Mouse (Mus musculus) neural tube, embryonic 14.5 days (tissue): ENCODE data around the gene Acp7. TPM values are rescaled to one million over a fixed set of nuclear protein-coding genes. Genes with fewer than 3 reads are reported as not detected.

ENCODE experiments used
- ATAC-seq: fragments of 200-750 bp; cut with Nextera tagmentation; 2 replicates; pipeline ENCODE4 v1.8.0; 2017; ENCODE audit warnings: low read depth, mild to moderate bottlenecking, moderate TSS enrichment, moderate library complexity
- H3K27ac ChIP-seq: fragments of 300-500 bp; sonication (generic); 2 replicates; pipeline ENCODE4 v1.5.1; 2014; ENCODE audit warnings: low read depth, mild to moderate bottlenecking, control low read depth, low read length, moderate library complexity, mixed read lengths
- H3K27me3 ChIP-seq: fragments of 300-500 bp; sonication (generic); 2 replicates; pipeline ENCODE4 v1.6.1; 2014; ENCODE audit warnings: low read length; ENCODE audit not compliant: control insufficient read depth, insufficient read depth
- H3K36me3 ChIP-seq: fragments of 300-500 bp; sonication (generic); 2 replicates; pipeline ENCODE4 v1.6.1; 2014; ENCODE audit warnings: low read length, mixed read lengths; ENCODE audit not compliant: control insufficient read depth, insufficient read depth
- H3K4me1 ChIP-seq: fragments of 300-500 bp; sonication (generic); 2 replicates; pipeline ENCODE4 v1.6.1; 2014; ENCODE audit warnings: low read length; ENCODE audit not compliant: control insufficient read depth, insufficient read depth
- H3K4me2 ChIP-seq: fragments of 300-500 bp; sonication (generic); 2 replicates; pipeline ENCODE4 v1.6.1; 2014; ENCODE audit warnings: mild to moderate bottlenecking, low read depth, low read length, control low read depth
- H3K4me3 ChIP-seq: fragments of 300-500 bp; sonication (generic); 2 replicates; pipeline ENCODE4 v1.5.1; 2014; ENCODE audit warnings: low read depth, low read length, control low read depth, mixed read lengths
- H3K9ac ChIP-seq: fragments of 300-500 bp; sonication (generic); replicated peaks from 2 replicates; pipeline ENCODE4 v1.6.1; 2014; ENCODE audit warnings: low read depth, mild to moderate bottlenecking, control low read depth, low read length, mixed read lengths
- H3K9me3 ChIP-seq: fragments of 300-500 bp; sonication (generic); 2 replicates; pipeline ENCODE4 v1.6.1; 2016; ENCODE audit warnings: low read length; ENCODE audit not compliant: control insufficient read depth
- WGBS: fragments of 180-500 bp; shearing (Covaris S2); extraction: QIAGEN DNeasy Blood & Tissue Kit; methylation state at CpG from one replicate; pipeline ENCODE4 v1.1.7; 2014; 5-methylcytosine and 5-hydroxymethylcytosine counted together
- polyA plus RNA-seq: library from polyadenylated mRNA; unstranded; fragments of >200 nt; fragmentation: Nextera tagmentation; extraction: Ambion mirVana; gene quantifications from 2 replicates; pipeline ENCODE4 v1.2.1, GENCODE M21; 2014

Gene Acp7
- polyA plus RNA-seq, 1 experiment from 2014 or later, result not detected

DNA sequence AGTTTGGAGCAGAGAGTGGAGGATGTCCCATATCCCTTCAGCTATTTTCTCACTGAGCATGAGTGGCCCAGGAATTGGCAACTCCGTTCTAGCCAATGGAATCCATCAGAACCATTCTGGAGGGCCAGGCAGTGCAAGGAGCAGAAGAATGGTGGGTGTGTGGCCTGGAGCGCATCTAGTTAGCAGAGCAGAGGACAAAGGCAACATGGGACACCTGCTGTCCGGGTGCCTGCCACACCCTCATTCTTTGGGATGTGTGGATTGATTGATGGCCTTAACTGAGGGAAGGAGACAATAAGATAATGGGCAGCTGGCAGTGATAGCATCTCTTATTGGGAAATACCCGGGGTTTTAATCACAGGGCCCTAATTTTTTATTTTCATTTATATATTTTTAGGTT is 25.3 kb upstream of the Acp7 start:
- 51% methylated on average over 4 of the region's 4 CpGs for WGBS
- H3K27ac ChIP-seq, result no peak overlapping the region
- no peaks in the 10 kb centered on the region for H3K36me3 ChIP-seq
- no peaks in the 10 kb centered on the region for H3K9me3 ChIP-seq
- ATAC-seq, result no peak
- no peak overlapping the region for H3K9ac ChIP-seq
- no peak overlapping the region for H3K4me2 ChIP-seq
- no peaks in the 10 kb centered on the region for H3K4me1 ChIP-seq
- no peak overlapping the region for H3K4me3 ChIP-seq
- no peaks in the 10 kb centered on the region for H3K27me3 ChIP-seq

DNA sequence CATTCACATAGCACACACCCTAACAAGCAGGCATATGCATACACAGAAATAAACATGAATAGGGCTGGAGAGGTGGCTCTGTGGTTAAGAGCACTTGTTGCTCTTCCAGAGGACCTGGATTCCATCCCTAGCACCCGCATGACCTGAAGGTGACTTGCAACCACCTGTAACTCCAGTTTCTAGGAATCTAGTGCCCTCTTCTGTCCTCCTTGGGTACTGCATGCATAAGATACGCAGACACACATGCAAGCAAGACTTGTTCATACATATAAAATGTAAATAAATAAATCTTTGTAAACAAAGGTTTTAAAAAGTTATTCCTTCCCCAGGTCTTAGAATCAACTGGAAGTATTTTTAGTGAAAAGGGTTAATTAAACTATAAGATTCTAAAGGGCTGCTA is 20.0 kb upstream of the Acp7 start:
- no peak for ATAC-seq
- Histone ChIP-seq H3K4me1 (no peaks in the 10 kb centered on the region), H3K9ac (no peak overlapping the region), H3K4me3 (no peak overlapping the region), H3K4me2 (no peak overlapping the region), H3K27me3 (no peaks in the 10 kb centered on the region), H3K27ac (no peak overlapping the region), H3K36me3 (no peaks in the 10 kb centered on the region), H3K9me3 (no peaks in the 10 kb centered on the region)
- 92% methylated on average over 2 of the region's 2 CpGs for WGBS

DNA sequence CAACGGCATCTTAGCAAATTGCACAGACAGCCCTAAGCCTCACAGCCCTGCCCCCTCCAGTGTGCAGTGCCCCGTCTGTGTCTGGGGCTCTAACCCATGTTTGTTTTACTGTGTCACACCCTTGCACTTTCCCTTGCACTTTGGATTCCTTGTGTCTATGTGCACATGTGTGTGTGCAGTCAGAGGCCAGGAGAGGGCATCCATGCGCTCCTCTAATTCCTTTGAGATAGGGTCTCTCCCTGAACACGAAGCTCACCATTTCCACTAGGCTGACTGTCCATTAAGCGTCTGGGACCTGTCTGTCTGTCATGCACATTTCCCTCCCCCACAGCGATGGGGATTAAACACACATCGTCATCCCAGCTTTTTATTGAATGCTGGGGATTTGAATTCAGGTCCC is 15.9 kb upstream of the Acp7 start:
- H3K4me3 ChIP-seq, result no peak overlapping the region
- WGBS, result 63% methylated on average over 7 of the region's 7 CpGs
- ATAC-seq, result no peak
- H3K27me3 ChIP-seq, result no peaks in the 10 kb centered on the region
- H3K27ac ChIP-seq, result no peak overlapping the region
- no peak overlapping the region for H3K9ac ChIP-seq
- no peaks in the 10 kb centered on the region for H3K9me3 ChIP-seq
- H3K4me2 ChIP-seq, result no peak overlapping the region
- no peaks in the 10 kb centered on the region for H3K4me1 ChIP-seq
- H3K36me3 ChIP-seq, result no peaks in the 10 kb centered on the region

DNA sequence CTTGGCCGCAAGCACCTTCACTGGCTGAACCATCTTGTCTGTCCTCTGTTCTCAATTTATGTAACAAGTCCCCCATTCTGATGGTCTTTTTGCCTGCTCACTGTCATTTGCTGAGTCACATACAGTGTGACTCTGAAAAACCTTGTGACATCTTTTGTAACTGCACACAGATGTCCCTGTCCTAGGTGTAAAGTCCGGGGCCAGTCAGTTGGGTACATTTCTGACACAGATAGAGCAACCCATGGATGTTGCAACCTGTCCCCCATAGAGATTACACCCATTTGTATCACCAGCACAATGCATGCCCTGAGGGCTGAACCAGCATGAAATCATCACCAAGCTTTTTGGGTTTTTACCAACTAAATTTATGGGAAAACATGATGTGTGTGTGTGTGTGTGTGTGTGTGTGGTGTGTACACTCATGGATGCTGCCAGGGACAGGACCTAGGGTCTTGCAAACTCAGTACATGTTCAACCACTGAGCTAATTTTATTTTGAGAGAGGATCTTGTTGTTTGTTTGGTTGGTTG is 14.9 kb upstream of the Acp7 start:
- no peak overlapping the region for H3K4me2 ChIP-seq
- no peaks in the 10 kb centered on the region for H3K4me1 ChIP-seq
- H3K27ac ChIP-seq, result no peak overlapping the region
- H3K27me3 ChIP-seq, result no peaks in the 10 kb centered on the region
- ATAC-seq, result no peak
- H3K4me3 ChIP-seq, result no peak overlapping the region
- H3K36me3 ChIP-seq, result no peaks in the 10 kb centered on the region
- WGBS, result 86% methylated on average over 2 of the region's 2 CpGs
- H3K9me3 ChIP-seq, result no peaks in the 10 kb centered on the region
- H3K9ac ChIP-seq, result no peak overlapping the region

DNA sequence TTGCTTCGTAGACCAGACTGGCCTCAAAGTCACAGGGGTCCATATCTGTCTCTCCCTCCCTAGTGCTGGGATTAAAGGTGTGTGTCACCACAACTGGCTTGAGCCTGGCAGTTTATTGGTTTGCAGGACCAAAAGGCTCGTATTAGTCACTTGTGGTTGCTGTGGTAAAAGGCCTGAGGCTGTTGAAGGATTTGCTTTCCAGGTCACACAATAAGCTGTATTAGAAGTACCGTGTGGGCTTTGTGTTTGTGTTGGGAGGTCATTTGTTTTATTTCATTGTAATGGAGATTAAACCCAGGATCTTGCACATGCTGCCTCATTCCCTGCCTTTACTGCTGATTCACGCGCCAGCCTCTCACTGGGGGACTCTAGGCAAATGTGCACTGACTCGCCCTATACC is 14.2 kb upstream of the Acp7 start:
- no peak overlapping the region for H3K9ac ChIP-seq
- ATAC-seq, result no peak
- H3K27me3 ChIP-seq, result no peaks in the 10 kb centered on the region
- H3K4me3 ChIP-seq, result no peak overlapping the region
- H3K9me3 ChIP-seq, result no peaks in the 10 kb centered on the region
- H3K36me3 ChIP-seq, result no peaks in the 10 kb centered on the region
- WGBS, result 33% methylated on average over 6 of the region's 6 CpGs
- no peaks in the 10 kb centered on the region for H3K4me1 ChIP-seq
- no peak overlapping the region for H3K27ac ChIP-seq
- no peak overlapping the region for H3K4me2 ChIP-seq

DNA sequence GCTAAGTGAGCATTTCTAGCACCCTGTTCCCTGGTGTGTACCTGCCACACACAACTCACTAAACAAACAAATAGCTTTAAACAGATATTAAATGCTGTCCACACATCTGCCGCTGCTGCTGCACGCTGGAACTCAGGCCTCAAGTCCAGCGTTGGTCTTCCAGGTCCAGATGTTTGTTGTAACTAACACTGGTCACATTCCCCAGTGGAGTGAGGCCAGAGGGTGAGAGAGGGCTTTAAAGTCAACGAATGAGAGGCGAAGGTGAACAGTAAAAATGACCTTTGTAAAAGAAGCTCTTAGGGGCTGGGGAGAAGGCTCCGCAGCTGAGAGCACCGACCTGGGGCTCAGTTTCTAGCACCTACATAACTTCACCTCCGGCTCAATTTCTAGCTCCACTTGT is 10.4 kb upstream of the Acp7 start:
- no peak for ATAC-seq
- H3K4me1 ChIP-seq, result no peaks in the 10 kb centered on the region
- no peak overlapping the region for H3K4me3 ChIP-seq
- H3K9me3 ChIP-seq, result no peaks in the 10 kb centered on the region
- no peak overlapping the region for H3K9ac ChIP-seq
- WGBS, result 86% methylated on average over 8 of the region's 8 CpGs
- no peaks in the 10 kb centered on the region for H3K27me3 ChIP-seq
- H3K27ac ChIP-seq, result no peak overlapping the region
- no peak overlapping the region for H3K4me2 ChIP-seq
- H3K36me3 ChIP-seq, result no peaks in the 10 kb centered on the region

DNA sequence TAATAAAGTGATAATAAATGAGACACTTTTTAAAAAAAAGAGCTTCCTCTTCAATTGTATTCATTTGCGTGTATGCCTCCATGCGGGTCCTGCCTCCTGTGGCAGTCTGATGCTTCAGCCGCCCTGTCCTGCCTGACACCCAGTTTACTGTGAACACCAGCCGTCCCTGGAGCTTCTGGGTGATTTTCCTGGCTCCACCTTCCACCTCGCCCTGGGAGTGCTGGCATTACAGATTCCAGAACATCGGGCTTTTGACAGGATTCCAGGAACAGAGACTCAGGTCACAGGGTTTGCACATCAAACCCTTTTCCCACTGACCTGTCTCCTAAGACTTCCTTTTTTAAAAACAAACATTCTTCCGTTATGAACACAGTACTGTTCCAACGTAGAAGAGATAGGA is 6.4 kb upstream of the Acp7 start:
- Histone ChIP-seq H3K27me3 (no peaks in the 10 kb centered on the region), H3K9ac (no peak overlapping the region)

DNA sequence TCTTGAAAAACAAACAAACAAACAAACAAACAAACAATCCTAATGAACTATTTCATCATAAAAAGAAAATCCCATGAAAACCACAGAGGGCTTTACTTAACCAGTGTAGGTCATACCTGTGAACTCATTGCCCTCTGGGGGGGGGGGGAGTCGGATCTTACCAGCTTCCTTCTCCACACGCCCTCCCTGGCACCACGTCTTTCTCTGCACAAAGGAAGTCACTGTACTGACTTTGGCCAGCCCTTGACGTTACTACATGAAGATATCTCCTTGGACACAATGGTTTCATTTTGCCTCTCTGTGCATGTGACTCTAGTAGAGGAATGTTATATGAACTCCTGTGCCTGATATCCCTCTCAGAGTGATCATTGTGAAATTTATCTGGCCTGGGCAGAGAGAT is 3.0 kb upstream of the Acp7 start:
- H3K9me3 ChIP-seq, result no peaks in the 10 kb centered on the region
- H3K4me1 ChIP-seq, result no peaks in the 10 kb centered on the region
- no peak overlapping the region for H3K27ac ChIP-seq
- no peak overlapping the region for H3K4me2 ChIP-seq
- H3K27me3 ChIP-seq, result peaks cover 14% of the 10 kb centered on the region
- no peaks in the 10 kb centered on the region for H3K36me3 ChIP-seq
- WGBS, result 62% methylated on average over 4 of the region's 4 CpGs
- no peak for ATAC-seq
- H3K4me3 ChIP-seq, result no peak overlapping the region
- no peak overlapping the region for H3K9ac ChIP-seq

More for the DNA sequence above, 6.4 kb upstream of the Acp7 start:
- H3K27ac ChIP-seq, result no peak overlapping the region
- H3K4me3 ChIP-seq, result no peak overlapping the region
- no peaks in the 10 kb centered on the region for H3K36me3 ChIP-seq
- WGBS, result 31% methylated on average over 8 of the region's 8 CpGs
- ATAC-seq, result no peak
- H3K4me2 ChIP-seq, result no peak overlapping the region
- H3K9me3 ChIP-seq, result no peaks in the 10 kb centered on the region
- no peaks in the 10 kb centered on the region for H3K4me1 ChIP-seq

DNA sequence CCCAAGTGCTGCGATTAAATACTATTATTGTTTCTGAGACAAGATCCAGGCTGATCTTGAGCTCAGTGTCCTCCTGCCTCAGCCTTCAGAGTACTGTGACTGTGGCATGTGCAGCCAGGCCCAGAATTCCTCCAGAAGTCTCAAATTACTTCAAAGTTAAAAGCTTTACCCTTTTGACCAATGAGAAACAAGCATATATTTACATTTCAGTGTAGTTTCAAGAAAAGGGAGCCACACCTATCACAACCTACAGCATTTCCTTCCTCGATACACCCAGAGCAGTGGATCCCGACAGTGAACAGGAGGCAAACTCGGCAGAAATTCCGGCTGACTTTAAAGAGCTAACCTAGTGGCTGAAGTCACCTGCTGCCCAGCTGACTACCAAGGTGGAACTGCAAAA is 6.3 kb downstream of the Acp7 start:
- Histone ChIP-seq H3K4me3 (no peak overlapping the region), H3K27ac (no peak overlapping the region), H3K4me1 (no peaks in the 10 kb centered on the region), H3K9ac (no peak overlapping the region), H3K4me2 (no peak overlapping the region), H3K36me3 (no peaks in the 10 kb centered on the region), H3K27me3 (peaks cover 2% of the 10 kb centered on the region; the same call in 1 of the 2 replicates), H3K9me3 (no peaks in the 10 kb centered on the region)
- WGBS, result 82% methylated on average over 5 of the region's 5 CpGs
- no peak for ATAC-seq
